Mouse (Mus musculus): ENCODE results near the gene Tmbim4. TPM values are rescaled to one million over a fixed set of nuclear protein-coding genes. Genes with fewer than 3 reads are reported as not detected.

The Tmbim4 gene
- polyA plus RNA-seq, 1 experiment from 2014 or later: 107 TPM

DNA sequence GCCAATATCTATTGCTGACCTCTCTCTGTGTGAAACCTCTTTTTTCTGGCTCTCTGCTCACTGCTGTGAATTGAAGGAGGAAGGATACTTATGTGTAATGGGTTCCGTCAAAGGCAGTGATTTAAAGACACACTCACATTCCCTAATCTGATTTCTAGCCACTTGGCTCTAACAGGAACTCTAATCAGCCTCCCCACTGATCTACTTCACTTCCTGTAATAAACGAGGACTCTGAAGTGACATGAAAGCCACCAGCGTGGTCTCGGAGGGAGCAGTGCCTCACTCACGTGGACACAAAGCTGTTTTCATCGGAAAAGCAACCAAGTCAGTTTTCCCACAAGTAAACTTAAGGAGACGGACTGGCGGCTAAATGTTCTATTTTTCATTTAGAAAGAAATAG, 51.4 kb downstream of the Tmbim4 start:
- peaks cover 5% of the 10 kb centered on the region; the same call in 1 of the 2 replicates for H3K4me1 ChIP-seq (replicated peaks)
- no peak overlapping the region for H3K4me2 ChIP-seq
- 56% methylated on average over 8 of the region's 8 CpGs for WGBS
- no peak for ATAC-seq (ENCODE audit: low FRiP score)
- H3K4me3 ChIP-seq: no peak overlapping the region
- no peaks in the 10 kb centered on the region for H3K36me3 ChIP-seq
- no peak overlapping the region for H3K9ac ChIP-seq
- no peak overlapping the region for H3K27ac ChIP-seq
- H3K27me3 ChIP-seq: peaks cover 2% of the 10 kb centered on the region; the same call in 1 of the 2 replicates
- H3K9me3 ChIP-seq: no peaks in the 10 kb centered on the region

DNA sequence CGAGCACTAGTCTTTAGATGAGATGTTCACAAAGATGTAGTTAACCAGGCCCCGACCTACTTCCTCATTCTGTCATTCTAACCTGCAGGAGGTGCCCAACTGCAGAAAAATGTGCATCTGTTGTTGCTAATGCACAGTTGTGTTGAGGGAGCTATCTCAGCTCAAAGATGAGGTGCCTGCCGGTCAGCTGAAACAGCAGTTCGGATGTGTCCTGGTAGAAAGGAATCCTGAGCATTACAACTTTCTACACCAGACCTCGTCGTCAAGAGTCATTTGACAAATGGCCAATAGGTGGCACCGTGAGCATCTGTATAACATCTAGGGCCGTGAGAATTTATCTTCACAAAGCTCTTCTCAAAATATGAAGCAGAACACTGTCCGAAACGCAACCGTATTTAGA, 55.8 kb downstream of the Tmbim4 start:
- ATAC-seq (ENCODE audit: low FRiP score): no peak
- no peak overlapping the region for H3K27ac ChIP-seq
- no peaks in the 10 kb centered on the region for H3K36me3 ChIP-seq
- H3K4me2 ChIP-seq: no peak overlapping the region
- no peak overlapping the region for H3K9ac ChIP-seq
- no peaks in the 10 kb centered on the region for H3K27me3 ChIP-seq
- WGBS: 33% methylated on average over 11 of the region's 11 CpGs
- H3K4me3 ChIP-seq: no peak overlapping the region
- peaks cover 5% of the 10 kb centered on the region; the same call in 1 of the 2 replicates for H3K4me1 ChIP-seq (replicated peaks)
- no peaks in the 10 kb centered on the region for H3K9me3 ChIP-seq

DNA sequence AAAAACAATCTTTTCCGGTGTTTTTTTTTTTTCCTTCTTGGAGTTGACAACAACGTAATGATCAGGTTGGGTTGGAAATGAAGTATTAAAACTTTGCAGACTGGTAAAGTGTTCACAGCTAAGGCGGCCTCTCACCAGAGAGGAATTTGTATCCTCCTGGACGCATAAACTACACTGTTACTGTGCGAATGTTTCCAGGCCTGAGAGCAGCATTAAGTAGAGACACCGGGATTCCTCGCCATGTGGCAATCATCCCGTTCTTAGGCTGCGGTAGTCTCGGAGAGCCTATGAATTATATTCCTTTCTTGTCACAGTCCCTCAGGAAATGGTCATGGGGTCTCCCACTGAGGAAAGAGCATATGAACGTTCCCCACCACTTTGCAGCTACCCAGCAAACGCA, 66.4 kb downstream of the Tmbim4 start:
- no peaks in the 10 kb centered on the region for H3K27me3 ChIP-seq
- ATAC-seq (ENCODE audit: low FRiP score): no peak
- H3K9me3 ChIP-seq: no peaks in the 10 kb centered on the region
- no peak overlapping the region for H3K4me2 ChIP-seq
- no peak overlapping the region for H3K27ac ChIP-seq
- no peaks in the 10 kb centered on the region for H3K36me3 ChIP-seq
- no peak overlapping the region for H3K9ac ChIP-seq
- peaks cover 15% of the 10 kb centered on the region for H3K4me1 ChIP-seq (replicated peaks)
- no peak overlapping the region for H3K4me3 ChIP-seq
- WGBS: 80% methylated on average over 12 of the region's 12 CpGs

DNA sequence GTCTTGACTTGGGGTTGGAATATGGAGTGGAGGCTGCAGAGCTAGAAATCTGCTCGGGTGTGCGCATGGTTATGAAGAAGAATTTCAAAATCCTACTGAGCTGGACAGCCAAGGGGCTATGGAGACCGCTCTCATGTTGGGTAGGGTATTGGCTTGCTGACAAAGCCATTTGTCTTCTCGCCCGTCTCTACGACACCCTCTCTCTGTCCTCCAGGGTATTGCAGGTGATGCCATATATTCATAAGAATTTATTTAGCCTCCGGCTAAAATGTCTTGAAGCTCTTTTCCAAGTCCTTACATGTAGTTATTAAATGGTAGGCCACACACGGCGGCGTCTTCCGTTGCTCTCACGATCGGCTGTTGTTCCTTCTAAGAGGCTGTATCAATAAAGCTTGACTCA, 68.6 kb downstream of the Tmbim4 start:
- Histone ChIP-seq H3K4me3 (no peak overlapping the region), H3K9ac (no peak overlapping the region), H3K9me3 (no peaks in the 10 kb centered on the region), H3K4me1 (replicated peaks) (peaks cover 17% of the 10 kb centered on the region), H3K4me2 (no peak overlapping the region), H3K27ac (no peak overlapping the region), H3K36me3 (no peaks in the 10 kb centered on the region), H3K27me3 (no peaks in the 10 kb centered on the region)
- 93% methylated on average over 13 of the region's 13 CpGs for WGBS
- ATAC-seq (ENCODE audit: low FRiP score): no peak

DNA sequence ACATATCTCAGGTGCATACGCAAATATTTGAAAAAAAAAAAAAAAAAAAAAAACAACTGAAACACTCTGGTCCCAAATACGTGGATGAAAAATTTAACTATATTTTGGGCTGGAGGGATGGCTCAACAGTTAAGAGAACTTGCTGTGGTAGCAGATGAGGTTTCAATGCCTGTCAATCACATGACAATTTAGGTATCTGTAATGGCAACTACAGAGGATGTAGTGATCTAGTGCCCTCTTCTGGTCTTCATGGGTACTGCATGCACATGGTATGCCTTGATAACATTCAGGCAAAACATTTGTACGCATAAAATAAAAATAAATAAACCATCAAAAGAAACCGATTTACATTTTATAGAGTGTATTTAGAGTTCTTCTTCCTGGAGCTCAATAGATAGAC, 69.4 kb downstream of the Tmbim4 start:
- Histone ChIP-seq H3K9me3 (no peaks in the 10 kb centered on the region), H3K9ac (no peak overlapping the region), H3K4me3 (no peak overlapping the region), H3K4me2 (no peak overlapping the region), H3K27me3 (no peaks in the 10 kb centered on the region), H3K27ac (no peak overlapping the region), H3K36me3 (no peaks in the 10 kb centered on the region), H3K4me1 (replicated peaks) (peaks cover 17% of the 10 kb centered on the region)
- WGBS: 80% methylated on average over 4 of the region's 4 CpGs
- no peak for ATAC-seq (ENCODE audit: low FRiP score)

DNA sequence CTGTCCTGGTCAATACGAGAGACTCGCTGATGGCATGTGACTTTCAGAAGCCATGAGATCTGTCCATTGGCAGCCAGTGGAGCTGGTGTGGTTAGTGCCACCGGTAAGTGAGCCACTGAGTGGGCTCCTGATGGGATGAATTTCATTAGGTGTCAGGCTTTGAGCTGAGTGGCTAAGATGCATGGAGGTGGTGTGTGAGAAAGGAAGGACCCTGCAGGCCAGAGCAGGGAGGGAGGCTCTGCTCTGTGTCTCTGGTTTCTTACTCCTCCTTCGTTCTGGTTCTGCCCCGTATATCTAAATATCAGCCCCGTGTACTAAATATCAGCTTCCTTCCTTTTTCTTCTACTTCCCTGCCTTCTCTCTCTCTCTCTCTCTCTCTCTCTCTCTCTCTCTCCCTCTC, 69.9 kb downstream of the Tmbim4 start:
- no peak overlapping the region for H3K4me3 ChIP-seq
- no peaks in the 10 kb centered on the region for H3K36me3 ChIP-seq
- no peaks in the 10 kb centered on the region for H3K27me3 ChIP-seq
- peaks cover 17% of the 10 kb centered on the region for H3K4me1 ChIP-seq (replicated peaks)
- H3K27ac ChIP-seq: no peak overlapping the region
- no peak overlapping the region for H3K9ac ChIP-seq
- WGBS: 70% methylated on average over 6 of the region's 6 CpGs
- peak overlapping the region; percentile 58 for H3K4me2 ChIP-seq
- no peaks in the 10 kb centered on the region for H3K9me3 ChIP-seq
- no peak for ATAC-seq (ENCODE audit: low FRiP score)

DNA sequence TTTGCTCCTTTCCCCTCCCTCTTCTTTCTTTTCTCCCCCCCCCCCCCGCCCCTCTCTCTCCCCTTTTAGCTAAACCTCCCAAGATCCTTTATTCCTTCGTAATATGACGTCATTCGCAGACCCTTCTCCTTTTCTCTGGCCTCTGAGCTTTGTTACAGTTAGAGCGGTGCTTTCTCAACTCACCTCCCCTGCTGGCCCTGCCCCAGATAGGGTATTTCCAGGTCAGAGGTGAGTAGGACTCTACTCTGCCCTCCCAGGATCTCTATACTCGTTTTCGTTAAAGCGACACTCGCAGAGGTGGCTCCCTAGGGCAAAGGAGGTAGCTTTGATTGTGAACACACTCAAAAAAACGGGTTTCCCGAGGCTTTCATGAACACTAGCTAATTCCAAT, 70.5 kb downstream of the Tmbim4 start:
- H3K9me3 ChIP-seq: no peaks in the 10 kb centered on the region
- no peaks in the 10 kb centered on the region for H3K36me3 ChIP-seq
- peak overlapping the region; percentile 58 for H3K4me2 ChIP-seq
- H3K9ac ChIP-seq: peak overlapping the region; percentile 65
- H3K4me3 ChIP-seq: peak overlapping the region; percentile 32
- peak overlapping the region; percentile 60; the same call in 1 of the 2 replicates for H3K27ac ChIP-seq
- ATAC-seq (ENCODE audit: low FRiP score): no peak
- H3K4me1 ChIP-seq (replicated peaks): peaks cover 17% of the 10 kb centered on the region
- WGBS: 23% methylated on average over 10 of the region's 11 CpGs
- H3K27me3 ChIP-seq: no peaks in the 10 kb centered on the region

DNA sequence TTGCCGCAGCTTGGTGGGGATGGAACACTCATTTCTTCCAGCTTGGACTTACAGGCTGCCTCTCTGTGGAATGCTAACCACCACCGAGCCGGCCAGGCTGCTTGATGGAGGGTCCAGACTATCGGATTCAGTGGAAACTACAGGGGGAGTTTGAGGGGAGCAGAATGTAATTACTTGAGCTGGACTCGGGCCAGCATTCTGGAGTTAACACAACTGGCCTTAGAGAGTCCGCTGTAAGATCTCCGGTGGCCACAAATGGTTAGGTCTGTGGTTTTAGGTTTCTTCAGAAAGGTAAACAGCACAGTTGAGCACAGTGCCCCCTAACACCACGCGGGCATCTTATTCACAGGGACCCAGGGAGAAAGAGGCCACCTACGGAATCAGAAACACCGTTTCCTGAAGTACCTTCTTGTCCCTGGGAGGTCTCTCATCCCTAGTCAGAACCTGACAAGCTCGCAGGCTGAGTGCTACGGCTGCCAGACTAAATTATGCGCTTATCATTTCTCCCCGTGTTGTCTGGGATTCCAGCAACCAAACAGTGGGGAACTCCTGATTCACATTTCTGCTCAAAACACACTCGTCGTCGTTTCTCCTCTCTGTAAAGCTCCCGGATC, 71.0 kb downstream of the Tmbim4 start:
- H3K27me3 ChIP-seq: no peaks in the 10 kb centered on the region
- H3K27ac ChIP-seq: peak overlapping the region; percentile 60; the same call in 1 of the 2 replicates

DNA sequence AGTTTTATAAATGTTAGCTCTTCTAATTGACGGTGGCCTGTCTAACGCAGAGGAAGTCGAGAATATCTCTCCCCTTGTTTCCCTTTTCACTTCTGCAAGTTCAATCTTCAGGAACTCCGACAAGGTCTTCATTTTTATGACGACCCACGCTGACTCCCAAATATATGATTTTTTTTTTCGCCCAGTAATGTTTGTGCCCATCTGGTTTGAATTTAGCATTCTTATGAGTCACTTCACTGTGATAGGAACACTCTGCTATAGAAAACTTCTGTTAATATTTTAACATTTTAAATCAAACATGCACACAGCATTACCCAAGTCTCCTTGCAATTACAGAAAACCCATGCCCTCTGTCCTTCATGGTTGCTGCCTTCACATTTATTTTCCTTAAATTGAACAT, 71.9 kb downstream of the Tmbim4 start:
- H3K4me1 ChIP-seq (replicated peaks): peaks cover 17% of the 10 kb centered on the region
- H3K4me3 ChIP-seq: no peak overlapping the region
- H3K27me3 ChIP-seq: no peaks in the 10 kb centered on the region
- no peak overlapping the region for H3K27ac ChIP-seq
- WGBS: 81% methylated on average over 7 of the region's 7 CpGs
- no peak overlapping the region for H3K4me2 ChIP-seq
- H3K9ac ChIP-seq: no peak overlapping the region
- ATAC-seq (ENCODE audit: low FRiP score): no peak
- no peaks in the 10 kb centered on the region for H3K9me3 ChIP-seq
- H3K36me3 ChIP-seq: no peaks in the 10 kb centered on the region

More for the DNA sequence above, 71.0 kb downstream of the Tmbim4 start:
- Histone ChIP-seq H3K9me3 (no peaks in the 10 kb centered on the region), H3K4me2 (peak overlapping the region; percentile 58), H3K36me3 (no peaks in the 10 kb centered on the region), H3K9ac (peak overlapping the region; percentile 65), H3K4me1 (replicated peaks) (peaks cover 17% of the 10 kb centered on the region), H3K4me3 (peak overlapping the region; percentile 32)
- ATAC-seq (ENCODE audit: low FRiP score): no peak
- WGBS: 16% methylated on average over 19 of the region's 19 CpGs

Other genes starting within 250 kb of the Tmbim4 start
- 2.9 and 3.8 TPM in 2 replicates for gene Helb, start 88.6 kb upstream of the Tmbim4 start, polyA plus RNA-seq (2015; fragmentation: Nextera tagmentation; extraction: Ambion mirVana)
- 0.36 and 0.48 TPM in 2 replicates for gene Irak3, start 540 bp downstream of the Tmbim4 start, polyA plus RNA-seq (2015; fragmentation: Nextera tagmentation; extraction: Ambion mirVana)
- gene Llph, start 25.5 kb downstream of the Tmbim4 start, polyA plus RNA-seq (2015; fragmentation: Nextera tagmentation; extraction: Ambion mirVana): 44.0 and 46.8 TPM in 2 replicates

Measured in hindbrain, embryonic 13.5 days (tissue).